Mouse (Mus musculus): ENCODE data around the gene Rbm20. TPM values are rescaled to one million over a fixed set of nuclear protein-coding genes. Genes with fewer than 3 reads are reported as not detected.

The Rbm20 gene
- total and polyA plus RNA-seq, 3 experiments, result 37.3 to 58.6 TPM; not detected in 1

GRCm38 (mm10) chr19:53899941-53900610 is 223.0 kb downstream of the Rbm20 start:
- Histone ChIP-seq H3K36me3 (ENCODE audit: control insufficient read depth in 1 of 2, insufficient read depth in 2 of 2, low read length in 2 of 2) (peaks cover 0 to 6% of the 10 kb centered on the region in 2 experiments; a peak in 2 of 4 replicates), H3K4me1 (ENCODE audit: control insufficient read depth in 1 of 2, insufficient read depth in 2 of 2, low read length in 2 of 2) (peaks cover 5 to 10% of the 10 kb centered on the region in 2 experiments), H3K27me3 (ENCODE audit: control insufficient read depth in 1 of 2, insufficient read depth in 2 of 2, low read length in 2 of 2) (no peaks in the 10 kb centered on the region), H3K9ac (ENCODE audit: control insufficient read depth, low read depth, low read length, poor library complexity, severe bottlenecking) (no peak overlapping the region), H3K4me3 (ENCODE audit: control insufficient read depth in 1 of 2, insufficient read depth in 1 of 2, low read depth in 2 of 2, low read length in 2 of 2) (no peak overlapping the region), H3K79me2 (ENCODE audit: control insufficient read depth, insufficient read depth, low read length, poor library complexity) (peaks cover 8% of the 10 kb centered on the region; the same call in 1 of the 2 replicates), H3K9me3 (replicated peaks; ENCODE audit: insufficient read depth, low read length) (no peaks in the 10 kb centered on the region), H3K27ac (ENCODE audit: control insufficient read depth, low read depth, low read length) (no peak overlapping the region)
- no peak for DNase-seq (ENCODE audit: low read depth, low spot score)
- TF ChIP-seq E2F4 (IDR thresholded peaks at IDR 0.05; ENCODE audit: borderline replicate concordance, low read depth, low read length) (no peak), MYB (IDR thresholded peaks at IDR 0.05; ENCODE audit: low read depth, low read length) (no peak), GATA1 (IDR thresholded peaks at IDR 0.05; ENCODE audit: low read depth, low read length) (no peak), CHD1 (IDR thresholded peaks at IDR 0.05; ENCODE audit: low read depth, low read length) (no peak), JUND (IDR thresholded peaks at IDR 0.05; ENCODE audit: low read depth, low read length) (no peak), MYC (IDR thresholded peaks at IDR 0.05; ENCODE audit: low read depth, low read length) (no peak), BHLHE40 (IDR thresholded peaks at IDR 0.05; ENCODE audit: borderline replicate concordance, low read depth, low read length) (no peak), CTCF (IDR thresholded peaks at IDR 0.05 in 2 of 3, conservative IDR thresholded peaks at IDR 0.05 in 1 of 3; ENCODE audit: control insufficient read depth in 1 of 3, insufficient read depth in 1 of 3, low read depth in 2 of 3, low read length in 3 of 3, poor library complexity in 1 of 3, severe bottlenecking in 1 of 3) (no peak), ELF1 (IDR thresholded peaks at IDR 0.05; ENCODE audit: low read depth, low read length) (no peak), ZKSCAN1 (IDR thresholded peaks at IDR 0.05; ENCODE audit: low read depth, low read length) (no peak), ZNF384 (IDR thresholded peaks at IDR 0.05; ENCODE audit: low read depth, low read length) (no peak), NRF1 (IDR thresholded peaks at IDR 0.05; ENCODE audit: insufficient read depth, low read depth, low read length, poor library complexity, severe bottlenecking) (no peak), ZMIZ1 (IDR thresholded peaks at IDR 0.05; ENCODE audit: low read depth, low read length) (no peak), POLR2AphosphoS2 (IDR thresholded peaks at IDR 0.05; ENCODE audit: low read length) (no peak), TBP (IDR thresholded peaks at IDR 0.05; ENCODE audit: low read depth, low read length) (no peak), ETS1 (IDR thresholded peaks at IDR 0.05; ENCODE audit: low read depth, low read length) (no peak), MAZ (IDR thresholded peaks at IDR 0.05; ENCODE audit: low read depth, low read length) (no peak), POLR2A (IDR thresholded peaks at IDR 0.05; ENCODE audit: control insufficient read depth in 1 of 2, insufficient read depth in 1 of 2, low read depth in 1 of 2, low read length in 2 of 2, poor library complexity in 1 of 2) (no peak)

DNA sequence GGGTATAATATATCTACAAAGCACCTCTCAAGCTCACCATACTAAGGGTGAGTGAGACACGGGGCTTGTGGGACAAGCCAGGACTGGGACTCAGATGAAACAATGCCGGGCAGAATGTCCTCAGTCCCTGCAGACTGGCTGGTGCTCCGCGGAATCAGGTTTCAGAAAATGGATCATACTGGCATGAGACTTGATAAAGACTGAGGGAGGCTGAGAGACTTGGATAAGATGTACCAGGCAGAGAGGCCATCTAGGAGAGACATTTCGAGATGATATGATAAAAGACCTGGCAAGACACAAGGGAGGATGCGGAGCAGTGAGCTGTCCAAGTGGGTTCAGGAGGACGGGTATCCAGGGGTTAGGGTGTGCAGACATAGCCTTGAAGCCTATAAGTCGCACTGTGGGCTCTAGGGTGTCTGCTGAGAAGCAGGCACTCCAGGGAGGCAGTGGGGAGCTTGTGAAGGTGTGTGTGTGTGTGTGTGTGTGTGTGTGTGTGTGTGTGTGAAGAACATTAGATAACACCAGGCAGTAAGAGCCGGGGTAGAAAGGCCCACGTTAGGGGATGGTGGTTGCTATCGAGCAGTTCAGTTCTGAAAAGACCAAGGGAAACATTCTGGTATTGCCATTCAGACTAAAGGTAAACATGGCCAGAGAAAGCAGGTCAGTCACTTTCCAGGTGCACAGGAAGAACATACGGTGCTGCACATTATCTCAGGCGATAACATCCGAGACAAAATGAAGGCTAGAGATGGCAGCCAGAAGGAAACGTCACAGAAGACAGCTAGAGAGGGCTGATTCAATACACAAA is 225.0 kb downstream of the Rbm20 start:
- H3K79me2 ChIP-seq (ENCODE audit: control insufficient read depth, insufficient read depth, low read length, poor library complexity), result peaks cover 12% of the 10 kb centered on the region
- H3K27ac ChIP-seq (ENCODE audit: control insufficient read depth, low read depth, low read length), result peak overlapping the region; percentile 88
- TF ChIP-seq MAZ (IDR thresholded peaks at IDR 0.05; ENCODE audit: low read depth, low read length) (peak; percentile 32; the same call in 1 of the 2 replicates), MAFK (IDR thresholded peaks at IDR 0.05; ENCODE audit: borderline replicate concordance, low read depth, low read length) (no peak), TAL1 (IDR thresholded peaks at IDR 0.05; ENCODE audit: low read length) (peak; percentile 51), HCFC1 (IDR thresholded peaks at IDR 0.05; ENCODE audit: low read depth, low read length) (no peak), ELF1 (IDR thresholded peaks at IDR 0.05; ENCODE audit: low read depth, low read length) (no peak), SIN3A (IDR thresholded peaks at IDR 0.05; ENCODE audit: low read length) (no peak; the same call in 1 of the 2 replicates), RCOR1 (IDR thresholded peaks at IDR 0.05; ENCODE audit: low read depth, low read length) (peak; percentile 33), MAX (IDR thresholded peaks at IDR 0.05; ENCODE audit: low read length) (peak; percentile 69), ETS1 (IDR thresholded peaks at IDR 0.05; ENCODE audit: low read depth, low read length) (peak; percentile 24), GATA1 (IDR thresholded peaks at IDR 0.05; ENCODE audit: low read depth, low read length) (peak; percentile 55), TCF12 (IDR thresholded peaks at IDR 0.05; ENCODE audit: low read depth, low read length) (peak; percentile 79), EP300 (IDR thresholded peaks at IDR 0.05; ENCODE audit: low read depth in 1 of 2, low read length in 2 of 2) (peak; percentile 65 to 68)
- H3K9me3 ChIP-seq (replicated peaks; ENCODE audit: insufficient read depth, low read length), result no peaks in the 10 kb centered on the region
- peaks cover 0 to 14% of the 10 kb centered on the region in 2 experiments; a peak in 2 of 4 replicates for H3K36me3 ChIP-seq (ENCODE audit: control insufficient read depth in 1 of 2, insufficient read depth in 2 of 2, low read length in 2 of 2)
- peaks cover 13 to 17% of the 10 kb centered on the region in 2 experiments for H3K4me1 ChIP-seq (ENCODE audit: control insufficient read depth in 1 of 2, insufficient read depth in 2 of 2, low read length in 2 of 2)
- peak overlapping the region; percentile 68 to 73 for H3K4me3 ChIP-seq (ENCODE audit: control insufficient read depth in 1 of 2, insufficient read depth in 1 of 2, low read depth in 2 of 2, low read length in 2 of 2)
- H3K27me3 ChIP-seq (ENCODE audit: control insufficient read depth in 1 of 2, insufficient read depth in 2 of 2, low read length in 2 of 2), result no peaks in the 10 kb centered on the region
- peak overlapping the region; percentile 82 for H3K9ac ChIP-seq (ENCODE audit: control insufficient read depth, low read depth, low read length, poor library complexity, severe bottlenecking)
- peak; percentile 79 for DNase-seq (ENCODE audit: low read depth, low spot score)

Measured in MEL (cell line).